Mouse (Mus musculus): ENCODE data around the gene Uba1. TPM values are rescaled to one million over a fixed set of nuclear protein-coding genes. Genes with fewer than 3 reads are reported as not detected.

The Uba1 gene
- polyA plus RNA-seq, 1 experiment: 288 TPM

DNA sequence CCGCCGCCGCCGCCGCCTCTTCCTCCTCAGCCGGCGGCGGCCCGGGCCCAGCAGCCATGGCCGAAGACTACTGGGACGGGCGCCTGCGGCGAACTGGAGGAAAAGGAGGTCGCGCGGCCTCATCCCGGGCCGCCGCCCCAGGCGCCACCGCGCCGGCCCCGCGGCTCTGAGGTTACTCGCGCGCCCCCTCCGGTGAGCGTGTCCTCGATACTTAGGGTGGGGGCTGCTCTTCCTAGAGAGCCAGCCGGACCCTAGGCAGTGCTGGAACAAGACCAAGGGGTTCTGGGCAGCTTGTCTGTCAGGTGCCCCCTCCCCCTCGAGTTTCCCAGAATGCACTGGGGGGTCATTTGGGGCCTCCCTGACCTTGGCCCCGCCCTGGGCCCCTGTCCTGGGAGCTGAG is 30.5 kb downstream of the Uba1 start:
- no peak for TF ChIP-seq CTCF (IDR thresholded peaks at IDR 0.05; ENCODE audit: borderline replicate concordance, insufficient read depth, low read depth, low read length)
- no peak for TF ChIP-seq POLR2A (IDR thresholded peaks at IDR 0.05; ENCODE audit: borderline replicate concordance, insufficient read depth, low read length)
- DNase-seq: peak; percentile 69 to 70
- Histone ChIP-seq H3K27me3 (ENCODE audit: control insufficient read depth, insufficient read depth, low read length) (no peaks in the 10 kb centered on the region), H3K27ac (ENCODE audit: insufficient read depth, low read length) (peak overlapping the region; percentile 82), H3K4me1 (ENCODE audit: control insufficient read depth, insufficient read depth, low read length) (peaks cover 3% of the 10 kb centered on the region; the same call in 1 of the 2 replicates), H3K4me3 (replicated peaks; ENCODE audit: insufficient read depth, low read depth, low read length) (peak overlapping the region; percentile 83)
- WGBS: 6% methylated on average over 32 of the region's 35 CpGs

- no peaks in the 10 kb centered on the region for H3K27me3 ChIP-seq (ENCODE audit: control insufficient read depth, insufficient read depth, low read length)
- peak overlapping the region; percentile 31 for H3K4me3 ChIP-seq (replicated peaks; ENCODE audit: insufficient read depth, low read depth, low read length)
- peak; percentile 77 to 84 for DNase-seq
- WGBS: 7% methylated on average over 3 of the region's 3 CpGs
- peak overlapping the region; percentile 86 for H3K27ac ChIP-seq (ENCODE audit: insufficient read depth, low read length)
- no peak for TF ChIP-seq POLR2A (IDR thresholded peaks at IDR 0.05; ENCODE audit: borderline replicate concordance, insufficient read depth, low read length)
- TF ChIP-seq CTCF (IDR thresholded peaks at IDR 0.05; ENCODE audit: borderline replicate concordance, insufficient read depth, low read depth, low read length): no peak
- H3K4me1 ChIP-seq (ENCODE audit: control insufficient read depth, insufficient read depth, low read length): peaks cover 3% of the 10 kb centered on the region; the same call in 1 of the 2 replicates
These were observed 33.4 kb downstream of the Uba1 start for GRCm38 (mm10) chrX:20691566-20691965.

GRCm38 (mm10) chrX:20692616-20693015 is 34.5 kb downstream of the Uba1 start:
- H3K4me1 ChIP-seq (ENCODE audit: control insufficient read depth, insufficient read depth, low read length): peaks cover 3% of the 10 kb centered on the region; the same call in 1 of the 2 replicates
- H3K4me3 ChIP-seq (replicated peaks; ENCODE audit: insufficient read depth, low read depth, low read length): no peak overlapping the region
- 80% methylated on average over 1 of the region's 1 CpGs for WGBS
- no peak for DNase-seq
- no peaks in the 10 kb centered on the region for H3K27me3 ChIP-seq (ENCODE audit: control insufficient read depth, insufficient read depth, low read length)
- no peak for TF ChIP-seq POLR2A (IDR thresholded peaks at IDR 0.05; ENCODE audit: borderline replicate concordance, insufficient read depth, low read length)
- no peak for TF ChIP-seq CTCF (IDR thresholded peaks at IDR 0.05; ENCODE audit: borderline replicate concordance, insufficient read depth, low read depth, low read length)
- no peak overlapping the region for H3K27ac ChIP-seq (ENCODE audit: insufficient read depth, low read length)

GRCm38 (mm10) chrX:20695842-20696241 is 37.7 kb downstream of the Uba1 start:
- Histone ChIP-seq H3K27me3 (ENCODE audit: control insufficient read depth, insufficient read depth, low read length) (no peaks in the 10 kb centered on the region), H3K4me1 (ENCODE audit: control insufficient read depth, insufficient read depth, low read length) (peaks cover 6% of the 10 kb centered on the region), H3K4me3 (replicated peaks; ENCODE audit: insufficient read depth, low read depth, low read length) (no peak overlapping the region), H3K27ac (ENCODE audit: insufficient read depth, low read length) (no peak overlapping the region)
- TF ChIP-seq CTCF (IDR thresholded peaks at IDR 0.05; ENCODE audit: borderline replicate concordance, insufficient read depth, low read depth, low read length) (no peak), POLR2A (IDR thresholded peaks at IDR 0.05; ENCODE audit: borderline replicate concordance, insufficient read depth, low read length) (no peak)
- no peak for DNase-seq
- WGBS: 63% methylated on average over 4 of the region's 4 CpGs

DNA sequence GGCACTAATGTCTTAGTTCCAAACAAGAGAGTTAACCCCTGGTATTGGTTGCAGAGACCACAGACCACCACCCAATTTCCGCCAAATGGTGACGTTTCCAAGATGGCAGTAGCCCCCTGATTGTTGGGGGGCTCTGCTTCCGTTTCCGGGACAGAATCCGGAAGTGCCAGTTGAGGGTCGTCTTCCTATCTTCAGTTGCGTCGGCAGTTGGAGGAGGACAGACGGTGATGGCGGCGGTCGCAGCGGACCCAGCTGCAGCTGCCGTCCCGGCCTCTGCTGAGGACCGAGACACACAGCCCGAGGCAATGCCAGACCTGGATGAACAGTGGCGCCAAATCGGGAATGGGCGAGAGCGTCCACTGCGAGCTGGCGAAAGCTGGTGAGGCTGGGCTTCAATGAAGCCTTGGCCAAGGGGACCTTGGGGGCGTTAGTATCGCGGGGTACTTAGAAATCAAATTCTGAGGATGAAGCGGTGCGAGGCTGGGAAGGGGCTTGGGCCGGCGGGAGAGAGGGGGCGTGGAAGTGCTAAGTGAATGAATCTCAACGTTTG is 45.7 kb downstream of the Uba1 start, which contains the start of gene Usp11:
Gene Usp11, plus strand, starts transcription at position 166 of the 550 bp plus-strand sequence.
- H3K4me3 ChIP-seq (replicated peaks; ENCODE audit: insufficient read depth, low read depth, low read length): peak within 1 kb of the TSS; percentile 80
- peak in 1 of 2 experiments; percentile 48 for DNase-seq
- H3K27ac ChIP-seq (ENCODE audit: insufficient read depth, low read length): peak within 1 kb of the TSS; percentile 56
- TF ChIP-seq CTCF (IDR thresholded peaks at IDR 0.05; ENCODE audit: borderline replicate concordance, insufficient read depth, low read depth, low read length) (no peak), POLR2A (IDR thresholded peaks at IDR 0.05; ENCODE audit: borderline replicate concordance, insufficient read depth, low read length) (0 out of 2 replicates have a peak, but pooled peaks have one; percentile 20)
- 14% methylated on average over 32 of the region's 32 CpGs for WGBS
- H3K27me3 ChIP-seq (ENCODE audit: control insufficient read depth, insufficient read depth, low read length): no peaks in the 10 kb centered on the region
- peaks cover under 1% of the 10 kb centered on the region; the same call in 1 of the 2 replicates for H3K4me1 ChIP-seq (ENCODE audit: control insufficient read depth, insufficient read depth, low read length)

GRCm38 (mm10) chrX:20704295-20705082 is 46.4 kb downstream of the Uba1 start:
- Histone ChIP-seq H3K4me1 (ENCODE audit: control insufficient read depth, insufficient read depth, low read length) (no peaks in the 10 kb centered on the region), H3K27ac (ENCODE audit: insufficient read depth, low read length) (peak overlapping the region; percentile 56), H3K4me3 (replicated peaks; ENCODE audit: insufficient read depth, low read depth, low read length) (peak overlapping the region; percentile 80), H3K27me3 (ENCODE audit: control insufficient read depth, insufficient read depth, low read length) (no peaks in the 10 kb centered on the region)
- DNase-seq: peak; percentile 80 to 89
- WGBS: 13% methylated on average over 32 of the region's 32 CpGs
- TF ChIP-seq POLR2A (IDR thresholded peaks at IDR 0.05; ENCODE audit: borderline replicate concordance, insufficient read depth, low read length): peak; percentile 43; the same call in 1 of the 2 replicates
- no peak for TF ChIP-seq CTCF (IDR thresholded peaks at IDR 0.05; ENCODE audit: borderline replicate concordance, insufficient read depth, low read depth, low read length)

- TF ChIP-seq POLR2A (IDR thresholded peaks at IDR 0.05; ENCODE audit: borderline replicate concordance, insufficient read depth, low read length) (no peak), CTCF (IDR thresholded peaks at IDR 0.05; ENCODE audit: borderline replicate concordance, insufficient read depth, low read depth, low read length) (no peak)
- H3K27ac ChIP-seq (ENCODE audit: insufficient read depth, low read length): no peak overlapping the region
- no peak for DNase-seq
- 11% methylated on average over 3 of the region's 3 CpGs for whole genome bisulfite sequencing
- H3K4me3 ChIP-seq (replicated peaks; ENCODE audit: insufficient read depth, low read depth, low read length): peak overlapping the region; percentile 80
- no peaks in the 10 kb centered on the region for H3K27me3 ChIP-seq (ENCODE audit: control insufficient read depth, insufficient read depth, low read length)
- no peaks in the 10 kb centered on the region for H3K4me1 ChIP-seq (ENCODE audit: control insufficient read depth, insufficient read depth, low read length)
These were observed 46.9 kb downstream of the Uba1 start for GRCm38 (mm10) chrX:20705083-20705402.

All from cerebellum, adult 2 months (tissue).